Mouse (Mus musculus): ENCODE measurements around the gene Adamts8.

GRCm38 (mm10) chr9:30913429-30913828 is 28.9 kb upstream of the Adamts8 start:
- TF ChIP-seq CTCF (IDR thresholded peaks at IDR 0.05; ENCODE audit: extremely low read depth, insufficient read depth, low read length) (no peak), POLR2A (IDR thresholded peaks at IDR 0.05; ENCODE audit: extremely low read depth, insufficient read depth, low read length) (no peak)
